Mouse (Mus musculus): ENCODE data around the gene Trp53i13. TPM values are rescaled to one million over a fixed set of nuclear protein-coding genes. Genes with fewer than 3 reads are reported as not detected.

Trp53i13 gene
- polyA plus RNA-seq, 1 experiment from 2014 or later = 16.3 TPM

GRCm38 (mm10) chr11:77519043-77519442, 3.3 kb upstream of the Trp53i13 start, which contains the start of gene Gm10392:
Gene Gm10392 (minus strand): TSS chr11:77519198.
- H3K9me3 ChIP-seq (replicated peaks; ENCODE audit: control insufficient read depth, low read length) = no peaks in the 10 kb centered on the region
- H3K4me3 ChIP-seq (ENCODE audit: low read depth, low read length) = no peak within 1 kb of the TSS
- DNase-seq (ENCODE audit: low spot score) (no peak), ATAC-seq (no peak)
- H3K36me3 ChIP-seq (ENCODE audit: control insufficient read depth, insufficient read depth, low read length) = no peaks in the 10 kb centered on the region
- WGBS = 81% methylated on average over 5 of the region's 5 CpGs
- H3K9ac ChIP-seq (ENCODE audit: low read length) = no peak within 1 kb of the TSS
- H3K27ac ChIP-seq (ENCODE audit: low read depth, low read length) = no peak within 1 kb of the TSS
- no peak within 1 kb of the TSS for H3K4me2 ChIP-seq (ENCODE audit: low read length)
- peaks cover 11% of the 10 kb centered on the region for H3K27me3 ChIP-seq (replicated peaks; ENCODE audit: control insufficient read depth, insufficient read depth, low read length)
- H3K4me1 ChIP-seq (ENCODE audit: control insufficient read depth, insufficient read depth, low read length) = peaks cover 14% of the 10 kb centered on the region; the same call in 1 of the 2 replicates

- Histone ChIP-seq H3K27ac (ENCODE audit: low read depth, low read length) (no peak overlapping the region), H3K4me1 (ENCODE audit: control insufficient read depth, insufficient read depth, low read length) (peaks cover 18% of the 10 kb centered on the region; the same call in 1 of the 2 replicates), H3K9me3 (replicated peaks; ENCODE audit: control insufficient read depth, low read length) (no peaks in the 10 kb centered on the region), H3K9ac (ENCODE audit: low read length) (no peak overlapping the region), H3K27me3 (replicated peaks; ENCODE audit: control insufficient read depth, insufficient read depth, low read length) (peaks cover 11% of the 10 kb centered on the region), H3K4me2 (ENCODE audit: low read length) (no peak overlapping the region), H3K4me3 (ENCODE audit: low read depth, low read length) (no peak overlapping the region), H3K36me3 (ENCODE audit: control insufficient read depth, insufficient read depth, low read length) (no peaks in the 10 kb centered on the region)
- ATAC-seq = no peak
- DNase-seq (ENCODE audit: low spot score) = no peak
- 85% methylated on average over 27 of the region's 27 CpGs for WGBS
Observed at GRCm38 (mm10) chr11:77518051-77518798, 2.4 kb upstream of the Trp53i13 start.

DNA sequence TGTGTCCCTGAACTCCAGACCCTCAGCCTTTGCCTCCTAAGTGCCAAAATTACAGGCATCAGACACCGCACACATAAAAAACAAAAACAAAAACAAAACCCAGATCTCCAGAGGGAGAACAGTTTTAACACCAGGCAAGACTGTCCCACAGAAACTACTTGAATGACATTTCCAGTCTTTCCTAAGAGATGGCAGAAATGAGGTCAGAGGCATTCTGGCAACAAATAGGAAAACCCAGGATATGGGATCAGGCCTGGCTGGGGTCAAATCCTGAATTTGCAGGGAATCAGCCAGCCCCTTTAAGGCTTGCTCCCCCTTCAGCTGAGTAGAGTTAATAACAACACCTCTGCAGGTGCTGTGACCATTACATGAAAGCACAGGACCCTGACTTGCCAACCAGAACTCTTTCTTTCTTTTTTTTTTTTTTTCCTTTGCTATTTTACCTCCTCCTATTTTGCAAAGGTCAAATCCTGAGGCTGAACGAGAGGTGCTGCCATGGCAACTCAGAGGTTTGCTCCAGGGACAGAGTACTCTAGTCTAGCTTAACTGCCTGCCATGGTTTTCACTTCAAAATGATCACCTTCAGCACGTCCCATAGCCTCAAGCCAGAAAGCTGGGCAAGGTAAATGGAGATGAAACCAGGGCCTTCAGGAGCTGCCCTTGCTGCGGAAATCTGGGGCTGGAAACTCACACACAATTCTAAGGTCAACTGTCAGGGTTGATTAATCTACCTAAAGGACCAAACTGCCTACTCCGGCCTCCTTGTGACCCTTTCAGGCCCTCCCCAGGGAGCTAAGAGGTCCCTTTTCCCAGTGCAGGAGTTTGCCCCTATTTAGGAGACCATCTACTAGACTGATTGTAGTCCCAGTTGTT, 1.0 kb upstream of the Trp53i13 start:
- Histone ChIP-seq H3K36me3 (ENCODE audit: control insufficient read depth, insufficient read depth, low read length) (no peaks in the 10 kb centered on the region), H3K4me2 (ENCODE audit: low read length) (no peak overlapping the region), H3K9ac (ENCODE audit: low read length) (no peak overlapping the region), H3K4me1 (ENCODE audit: control insufficient read depth, insufficient read depth, low read length) (peaks cover 25% of the 10 kb centered on the region), H3K4me3 (ENCODE audit: low read depth, low read length) (no peak overlapping the region), H3K9me3 (replicated peaks; ENCODE audit: control insufficient read depth, low read length) (no peaks in the 10 kb centered on the region), H3K27me3 (replicated peaks; ENCODE audit: control insufficient read depth, insufficient read depth, low read length) (peaks cover 11% of the 10 kb centered on the region), H3K27ac (ENCODE audit: low read depth, low read length) (no peak overlapping the region)
- ATAC-seq (no peak), DNase-seq (ENCODE audit: low spot score) (no peak)
- WGBS = 70% methylated on average over 5 of the region's 5 CpGs

DNA sequence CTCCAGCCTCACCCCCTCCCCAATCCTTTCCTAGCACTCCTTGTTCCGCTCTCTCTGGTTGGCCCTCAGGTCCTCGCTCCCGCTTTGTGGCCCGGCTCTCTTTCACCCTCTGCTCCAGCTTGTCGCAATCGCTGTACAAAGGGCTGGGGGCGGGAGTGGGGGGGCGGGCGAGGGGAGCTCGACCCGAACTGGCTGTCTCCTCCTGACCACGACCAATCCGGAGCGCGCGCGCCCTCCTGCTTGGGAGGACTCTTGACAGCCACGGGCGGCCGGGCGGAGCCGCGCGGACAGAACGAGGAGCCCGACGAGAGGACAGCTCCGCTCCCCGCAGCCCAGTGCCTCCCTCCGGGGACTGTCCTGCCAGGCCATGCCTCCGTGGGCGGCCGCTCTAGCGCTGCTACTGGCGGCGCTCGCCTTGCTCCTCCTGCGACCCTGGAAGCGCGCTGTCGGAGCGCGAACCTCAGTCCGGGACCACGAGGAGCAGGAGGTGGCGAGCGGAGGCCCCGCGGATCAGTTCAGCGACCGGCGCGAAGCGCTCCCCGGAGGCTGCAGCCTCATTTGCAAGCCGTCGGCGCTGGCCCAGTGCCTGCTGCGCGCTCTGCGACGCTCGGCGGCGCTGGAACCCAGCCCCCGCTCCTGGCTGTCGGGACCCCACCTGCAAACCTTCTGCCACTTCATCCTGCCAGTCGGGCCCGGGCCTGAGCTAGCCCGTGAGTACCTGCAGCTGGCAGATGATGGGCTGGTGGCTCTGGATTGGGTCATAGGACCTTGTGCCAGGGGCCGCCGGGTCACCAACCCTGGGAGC, 746 bp downstream of the Trp53i13 start, which contains the start of gene Abhd15:
Abhd15 (plus strand) TSS at position 290 of the 805 bp plus-strand sequence.
- Histone ChIP-seq H3K4me1 (ENCODE audit: control insufficient read depth, insufficient read depth, low read length) (peaks cover 22% of the 10 kb centered on the region), H3K4me2 (ENCODE audit: low read length) (peak within 1 kb of the TSS; percentile 94), H3K9ac (ENCODE audit: low read length) (peak within 1 kb of the TSS; percentile 56), H3K27ac (ENCODE audit: low read depth, low read length) (no peak within 1 kb of the TSS), H3K9me3 (replicated peaks; ENCODE audit: control insufficient read depth, low read length) (no peaks in the 10 kb centered on the region), H3K36me3 (ENCODE audit: control insufficient read depth, insufficient read depth, low read length) (no peaks in the 10 kb centered on the region), H3K4me3 (ENCODE audit: low read depth, low read length) (peak within 1 kb of the TSS; percentile 45), H3K27me3 (replicated peaks; ENCODE audit: control insufficient read depth, insufficient read depth, low read length) (peaks cover 11% of the 10 kb centered on the region)
- peak; percentile 72 for DNase-seq (ENCODE audit: low spot score)
- under 1% methylated on average over 72 of the region's 72 CpGs for WGBS
- peak; percentile 49 for ATAC-seq

- WGBS = 10% methylated on average over 19 of the region's 19 CpGs
- DNase-seq (ENCODE audit: low spot score) (no peak), ATAC-seq (no peak)
- Histone ChIP-seq H3K27ac (ENCODE audit: low read depth, low read length) (no peak overlapping the region), H3K9me3 (replicated peaks; ENCODE audit: control insufficient read depth, low read length) (no peaks in the 10 kb centered on the region), H3K4me2 (ENCODE audit: low read length) (peak overlapping the region; percentile 94), H3K4me3 (ENCODE audit: low read depth, low read length) (peak overlapping the region; percentile 45), H3K9ac (ENCODE audit: low read length) (peak overlapping the region; percentile 56), H3K36me3 (ENCODE audit: control insufficient read depth, insufficient read depth, low read length) (no peaks in the 10 kb centered on the region), H3K27me3 (replicated peaks; ENCODE audit: control insufficient read depth, insufficient read depth, low read length) (peaks cover 11% of the 10 kb centered on the region), H3K4me1 (ENCODE audit: control insufficient read depth, insufficient read depth, low read length) (peaks cover 22% of the 10 kb centered on the region)
Observed at GRCm38 (mm10) chr11:77514281-77514831, 1.4 kb downstream of the Trp53i13 start.

- no peak for DNase-seq (ENCODE audit: low spot score)
- Histone ChIP-seq H3K27ac (ENCODE audit: low read depth, low read length) (no peak overlapping the region), H3K9me3 (replicated peaks; ENCODE audit: control insufficient read depth, low read length) (no peaks in the 10 kb centered on the region), H3K9ac (ENCODE audit: low read length) (peak overlapping the region; percentile 32), H3K27me3 (replicated peaks; ENCODE audit: control insufficient read depth, insufficient read depth, low read length) (peaks cover 11% of the 10 kb centered on the region), H3K4me3 (ENCODE audit: low read depth, low read length) (peak overlapping the region; percentile 61), H3K4me2 (ENCODE audit: low read length) (peak overlapping the region; percentile 94), H3K36me3 (ENCODE audit: control insufficient read depth, insufficient read depth, low read length) (0 out of 2 replicates have a peak, but pooled peaks cover 4% of the 10 kb centered on the region), H3K4me1 (ENCODE audit: control insufficient read depth, insufficient read depth, low read length) (peaks cover 22% of the 10 kb centered on the region)
- WGBS = 11% methylated on average over 10 of the region's 10 CpGs
- peak; percentile 3; the same call in 1 of the 2 replicates for ATAC-seq
Observed at GRCm38 (mm10) chr11:77513811-77514170, 2.0 kb downstream of the Trp53i13 start.

GRCm38 (mm10) chr11:77512891-77513810, 2.6 kb downstream of the Trp53i13 start:
- DNase-seq (ENCODE audit: low spot score) = peak; percentile 85
- H3K4me3 ChIP-seq (ENCODE audit: low read depth, low read length) = peak overlapping the region; percentile 61
- ATAC-seq = peak; percentile 63
- WGBS = under 1% methylated on average over 70 of the region's 84 CpGs
- H3K9ac ChIP-seq (ENCODE audit: low read length) = peak overlapping the region; percentile 68
- H3K9me3 ChIP-seq (replicated peaks; ENCODE audit: control insufficient read depth, low read length) = no peaks in the 10 kb centered on the region
- no peak overlapping the region for H3K27ac ChIP-seq (ENCODE audit: low read depth, low read length)
- H3K27me3 ChIP-seq (replicated peaks; ENCODE audit: control insufficient read depth, insufficient read depth, low read length) = peaks cover 11% of the 10 kb centered on the region
- H3K4me2 ChIP-seq (ENCODE audit: low read length) = peak overlapping the region; percentile 94
- peaks cover 26% of the 10 kb centered on the region for H3K4me1 ChIP-seq (ENCODE audit: control insufficient read depth, insufficient read depth, low read length)
- 0 out of 2 replicates have a peak, but pooled peaks cover 4% of the 10 kb centered on the region for H3K36me3 ChIP-seq (ENCODE audit: control insufficient read depth, insufficient read depth, low read length)
